Mouse (Mus musculus) C2C12 (cell line): ENCODE data around the gene Npr1.

Source experiments
- CEBPB ChIP-seq: IDR thresholded peaks from one replicate; pipeline ENCODE4 v1.6.1; 2011; ENCODE audit warnings: low read depth, mild to moderate bottlenecking, control low read depth, moderate library complexity
- CTCF ChIP-seq: IDR thresholded peaks from one replicate; pipeline ENCODE4 v1.5.1; 2011; ENCODE audit not compliant: control insufficient read depth, insufficient read depth, insufficient read length
- FOSL1 ChIP-seq: IDR thresholded peaks from one replicate; pipeline ENCODE4 v1.8.0; 2011; ENCODE audit warnings: mild to moderate bottlenecking, low read length; ENCODE audit not compliant: poor library complexity, insufficient read depth, severe bottlenecking
- MAX ChIP-seq: IDR thresholded peaks from one replicate; pipeline ENCODE4 v1.6.1; 2011; ENCODE audit warnings: mild to moderate bottlenecking, control low read depth
- MYOD1 ChIP-seq: IDR thresholded peaks from one replicate; pipeline ENCODE4 v1.6.1; 2011; ENCODE audit warnings: low read depth; ENCODE audit not compliant: control insufficient read depth, insufficient read length
- MYOG ChIP-seq: IDR thresholded peaks from one replicate; pipeline ENCODE4 v1.6.1; 2011; ENCODE audit not compliant: control insufficient read depth, insufficient read length; ENCODE audit errors: extremely low read depth
- USF1 ChIP-seq: IDR thresholded peaks from one replicate; pipeline ENCODE4 v1.6.1; 2011; ENCODE audit warnings: low read depth, mild to moderate bottlenecking, control low read depth, moderate library complexity

GRCm38 (mm10) chr3:90404121-90404520 is 61.5 kb downstream of the Npr1 start:
- no peak for TF ChIP-seq USF1
- TF ChIP-seq CTCF = no peak
- TF ChIP-seq CEBPB = no peak
- TF ChIP-seq MYOD1 = no peak
- no peak for TF ChIP-seq MYOG
- no peak for TF ChIP-seq MAX
- TF ChIP-seq FOSL1 = no peak
